Mouse (Mus musculus) left cerebral cortex, adult 18-20 months (tissue): ENCODE data around the gene Apba1. TPM values are rescaled to one million over a fixed set of nuclear protein-coding genes. Genes with fewer than 3 reads are reported as not detected.

ENCODE experiments used
- DNase-seq, 2 experiments: peaks; one replicate each; pipeline ENCODE4 v3.0.0; 2021 to 2022; ENCODE audit warnings: low spot score in 2 of 2, mixed read lengths in 1 of 2
- total RNA-seq, 2 experiments: library from RNA; stranded (reverse); gene quantifications; 2 replicates each; pipeline ENCODE4 v1.2.3; 2021

The Apba1 gene
- total RNA-seq, 2 experiments from 2014 or later: 125 to 137 TPM

DNA sequence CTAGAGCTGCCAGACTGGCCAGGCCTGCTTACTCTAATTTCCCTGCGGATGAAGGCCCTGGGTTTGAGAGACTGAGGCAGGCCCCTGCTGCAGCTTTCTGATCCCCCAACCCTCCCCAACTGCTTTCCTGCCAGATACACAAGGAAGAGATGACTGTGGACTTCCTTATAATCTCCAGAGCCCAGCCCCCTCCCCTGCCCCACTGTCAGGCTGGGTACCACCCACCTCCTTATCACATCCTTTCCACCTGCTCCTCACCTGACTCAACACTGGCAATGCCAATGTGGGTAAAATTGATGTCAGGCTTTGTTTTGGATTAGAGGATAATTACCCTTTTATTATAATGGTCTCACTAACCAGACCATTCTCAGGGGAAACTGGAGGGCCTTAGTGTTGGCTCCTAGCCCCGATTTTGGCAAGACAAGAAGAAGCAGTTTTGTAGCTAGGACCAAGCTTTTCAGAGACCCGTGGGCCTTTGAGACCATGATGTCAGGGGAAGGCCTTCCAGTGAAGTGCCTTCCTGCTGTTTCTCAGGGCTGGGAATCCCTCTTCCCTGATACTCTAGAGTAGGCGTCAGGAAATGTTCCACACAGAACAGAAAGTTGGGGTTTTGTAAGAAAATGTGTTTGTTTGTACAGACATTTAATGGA lies 44.7 kb downstream of the Apba1 start:
- DNase-seq: no peak

DNA sequence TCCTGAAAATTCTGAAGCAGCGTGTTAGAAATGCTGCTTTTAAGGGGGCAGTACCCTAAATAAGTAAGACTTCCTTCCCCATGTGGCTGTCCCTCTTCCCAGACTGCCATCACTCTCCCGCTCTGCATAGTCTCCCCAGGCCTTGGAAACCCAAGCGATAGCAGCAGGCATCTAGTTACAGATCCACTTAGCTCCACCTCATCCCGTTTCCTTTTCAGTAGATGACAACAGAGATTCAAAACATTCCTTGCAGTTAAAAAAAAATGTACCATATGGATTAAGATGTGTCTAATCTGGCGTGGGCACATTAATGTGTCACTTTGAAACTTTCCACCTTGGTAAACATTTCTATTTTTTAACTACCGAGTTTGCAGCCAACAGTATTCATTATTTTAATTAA lies 48.1 kb downstream of the Apba1 start:
- no peak for DNase-seq

DNA sequence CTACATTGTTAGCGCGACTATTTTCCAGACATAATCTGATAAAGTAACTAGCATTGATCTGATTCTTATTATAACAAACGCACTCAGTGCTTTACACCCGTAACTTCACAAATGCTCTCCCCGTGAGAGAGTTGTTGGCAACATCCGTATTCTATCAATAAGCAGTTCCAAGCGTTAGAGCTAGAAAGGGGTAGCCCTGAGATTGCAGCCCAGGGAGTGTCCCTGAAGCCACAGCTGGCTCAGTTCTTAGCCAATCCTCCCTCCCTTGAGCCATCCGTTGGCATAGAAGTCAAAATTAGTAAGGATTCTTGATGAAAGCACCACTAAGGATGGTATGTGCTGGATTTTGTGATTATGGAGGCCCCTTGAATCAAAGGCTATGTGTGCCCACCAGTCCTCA lies 48.7 kb downstream of the Apba1 start:
- no peak for DNase-seq

DNA sequence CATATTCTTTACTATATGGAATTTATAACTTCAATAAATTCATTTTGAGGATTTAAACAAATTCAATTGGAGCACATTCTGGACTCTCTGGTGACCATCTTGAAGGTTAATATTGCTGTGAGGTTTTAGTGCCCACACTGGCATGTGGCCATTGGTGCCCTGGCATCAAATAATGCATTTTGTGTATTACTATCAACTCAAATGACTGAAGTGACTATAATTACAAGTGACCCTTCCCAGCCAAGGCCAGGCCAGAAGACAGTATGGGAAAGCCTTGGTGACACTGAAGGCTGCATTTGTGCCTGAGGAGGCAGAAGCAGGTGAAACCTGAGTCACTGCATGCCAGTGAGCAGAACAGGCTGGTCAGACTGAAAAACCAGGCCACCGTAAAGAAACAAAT lies 50.5 kb downstream of the Apba1 start:
- DNase-seq: no peak

DNA sequence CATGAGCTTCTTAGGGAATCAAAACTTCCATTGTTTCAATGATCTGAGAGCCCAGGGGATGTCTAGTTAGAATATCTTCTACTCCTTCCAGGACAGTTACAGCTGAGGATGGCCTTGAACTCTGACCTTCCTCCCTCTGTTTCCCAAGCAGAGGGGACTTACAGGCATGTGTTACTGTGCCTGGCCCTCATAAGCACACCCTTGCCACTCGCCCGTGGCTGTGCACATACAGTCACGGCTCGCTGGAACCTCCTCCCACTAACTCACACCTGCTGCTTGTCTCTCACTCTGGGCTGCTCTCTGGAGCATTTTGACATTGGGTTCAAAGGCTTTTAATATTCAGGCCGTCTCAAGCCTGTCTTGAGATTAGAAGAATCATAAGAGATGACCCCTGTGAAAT lies 51.8 kb downstream of the Apba1 start:
- no peak for DNase-seq

DNA sequence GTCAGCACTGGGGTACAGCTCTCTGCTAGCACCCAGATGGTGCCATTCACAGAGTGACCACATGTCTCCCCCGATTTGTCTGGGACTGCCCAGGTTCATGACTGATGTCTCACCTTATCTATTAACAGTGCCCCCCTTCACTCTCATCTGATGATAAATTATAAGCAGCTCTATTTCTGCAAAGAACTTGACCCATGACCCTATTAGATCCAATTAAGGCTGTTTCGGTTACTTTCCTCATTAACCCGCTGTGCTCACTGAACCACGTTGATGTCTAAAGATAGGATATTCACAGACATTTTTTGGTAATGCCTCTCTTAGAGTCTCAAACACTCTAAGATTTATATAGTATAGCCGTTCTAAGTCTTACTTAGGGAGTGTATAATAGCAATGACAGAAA lies 52.3 kb downstream of the Apba1 start:
- no peak for DNase-seq

DNA sequence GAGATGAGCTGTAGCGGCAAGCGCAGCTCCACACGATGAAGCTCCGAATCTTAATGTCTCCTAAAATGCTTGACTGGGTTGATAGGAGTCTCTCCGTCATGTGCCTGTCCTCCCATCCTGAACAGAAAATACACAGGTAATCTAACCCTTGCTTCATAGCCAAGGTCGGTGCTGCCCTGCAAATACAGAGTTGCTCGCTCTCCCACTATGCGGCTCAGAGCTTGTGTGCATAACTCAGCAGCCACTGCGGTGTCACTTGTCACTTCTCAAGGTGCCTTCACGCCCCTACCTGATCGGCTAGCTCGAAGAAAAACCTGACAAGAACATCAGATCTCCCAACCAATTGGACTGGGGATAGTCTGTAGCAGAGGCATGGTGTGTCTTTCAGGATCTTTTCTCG lies 58.1 kb downstream of the Apba1 start:
- no peak for DNase-seq

DNA sequence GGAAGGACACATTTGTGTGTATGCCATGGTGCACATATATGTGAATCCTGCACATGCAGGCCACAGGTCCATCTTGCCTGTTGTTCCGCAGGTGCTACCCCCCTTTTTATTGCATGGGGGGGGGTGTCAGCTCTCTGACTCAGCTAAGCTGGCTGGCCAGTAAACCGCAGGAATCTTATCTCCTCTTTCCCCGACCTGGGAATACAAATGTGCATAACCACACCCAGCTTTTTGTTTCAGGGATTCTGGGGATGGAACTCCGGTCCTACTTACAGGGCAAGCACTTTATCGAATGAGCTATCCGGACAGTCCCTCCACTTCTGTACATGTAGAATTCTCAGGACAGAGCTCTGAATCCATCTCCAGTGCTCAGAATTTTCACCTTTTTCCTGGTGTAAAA lies 58.5 kb downstream of the Apba1 start:
- no peak for DNase-seq

DNA sequence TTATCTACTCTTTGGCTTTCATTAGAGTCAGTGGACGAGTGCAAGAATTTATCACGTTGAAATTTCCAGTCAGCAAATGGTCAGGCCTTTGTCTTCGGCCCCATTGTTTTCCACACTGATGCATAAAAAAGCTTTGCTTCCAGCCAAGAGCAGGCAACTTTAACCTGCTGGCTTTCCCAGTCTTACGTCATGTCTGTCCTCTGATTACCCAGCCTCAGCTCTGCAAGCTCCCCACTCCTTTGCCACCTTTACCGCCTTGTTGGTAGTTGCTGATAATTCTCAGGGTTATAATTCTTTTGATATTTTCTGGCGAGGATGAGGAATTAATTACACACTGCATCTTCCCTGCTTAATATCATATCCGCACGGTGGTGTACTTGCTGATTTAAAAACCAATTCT lies 61.2 kb downstream of the Apba1 start:
- no peak for DNase-seq

DNA sequence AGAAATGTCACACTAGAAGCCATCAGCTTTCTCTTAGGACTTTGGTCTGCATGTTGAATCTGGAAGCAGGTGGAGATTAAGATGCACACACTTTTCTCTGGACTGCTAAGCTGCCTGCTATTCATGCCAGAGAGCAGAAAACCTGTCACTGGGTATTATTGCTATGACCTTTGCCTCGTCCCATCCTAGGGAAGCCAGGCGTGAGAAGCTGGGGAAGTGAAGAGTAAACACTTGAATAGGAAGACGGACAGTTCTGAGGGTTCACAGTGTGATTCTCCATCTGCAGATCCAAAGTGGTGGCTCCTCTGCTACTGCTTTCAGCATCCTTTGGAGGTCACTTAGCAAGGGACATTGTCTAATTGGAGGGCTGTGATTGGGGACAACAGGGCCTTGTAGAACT lies 63.8 kb downstream of the Apba1 start:
- DNase-seq: no peak

DNA sequence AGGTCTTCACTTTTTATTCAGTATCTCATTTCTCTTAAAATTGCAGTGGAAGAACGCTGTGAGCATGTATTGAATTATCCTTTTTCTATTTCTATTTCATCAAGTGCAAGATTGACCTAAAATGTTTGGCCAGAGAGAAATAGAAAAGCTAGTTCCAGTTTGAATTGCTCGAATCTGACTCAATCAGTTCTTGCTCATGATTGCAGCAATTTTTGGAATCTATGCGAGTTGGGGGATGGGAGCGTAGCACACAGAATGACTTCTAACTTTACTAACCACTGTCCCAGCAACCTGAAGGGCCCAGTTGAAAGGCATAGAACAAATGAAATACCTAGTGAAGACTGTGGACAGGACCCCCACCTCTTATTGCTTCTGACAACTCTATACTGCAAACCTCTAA lies 64.8 kb downstream of the Apba1 start:
- DNase-seq: no peak

DNA sequence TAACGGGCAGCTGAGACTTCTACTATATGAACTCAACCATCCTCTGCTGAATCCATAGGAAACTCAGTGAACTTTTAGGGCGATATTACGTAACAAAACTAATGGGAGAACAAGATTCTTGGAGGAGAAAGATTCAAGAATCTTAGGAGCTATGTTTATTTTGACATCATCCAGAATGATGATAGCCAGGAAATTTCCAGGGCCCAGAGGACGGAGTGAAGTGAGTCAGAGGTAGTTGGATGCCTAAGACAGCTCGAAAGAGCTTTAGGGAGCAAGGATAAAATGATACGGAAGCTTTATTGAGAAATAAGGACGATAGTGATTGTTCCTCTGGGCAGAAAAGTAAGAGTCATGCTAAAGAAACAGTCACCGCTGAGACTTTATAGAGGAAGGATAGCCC lies 67.6 kb downstream of the Apba1 start:
- no peak for DNase-seq

DNA sequence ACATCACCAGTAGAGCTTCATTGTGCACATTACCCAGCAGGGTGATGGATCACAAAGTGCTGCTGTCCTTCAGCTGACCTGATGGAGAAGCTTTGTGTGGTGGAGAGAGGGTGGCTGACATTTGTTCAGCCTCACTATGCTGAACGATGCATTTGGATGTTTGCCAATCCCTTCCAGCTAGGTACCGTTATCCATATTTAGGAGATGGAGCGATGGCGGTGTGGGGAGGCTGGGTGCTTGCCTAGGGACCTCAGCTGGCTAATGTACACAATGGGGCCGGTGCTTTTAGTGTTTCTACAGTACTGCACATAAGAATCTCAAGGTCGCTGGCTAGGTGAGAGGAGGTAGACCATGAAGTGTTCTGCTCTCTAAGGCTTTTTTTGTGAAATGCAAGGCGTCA lies 72.1 kb downstream of the Apba1 start:
- no peak for DNase-seq

DNA sequence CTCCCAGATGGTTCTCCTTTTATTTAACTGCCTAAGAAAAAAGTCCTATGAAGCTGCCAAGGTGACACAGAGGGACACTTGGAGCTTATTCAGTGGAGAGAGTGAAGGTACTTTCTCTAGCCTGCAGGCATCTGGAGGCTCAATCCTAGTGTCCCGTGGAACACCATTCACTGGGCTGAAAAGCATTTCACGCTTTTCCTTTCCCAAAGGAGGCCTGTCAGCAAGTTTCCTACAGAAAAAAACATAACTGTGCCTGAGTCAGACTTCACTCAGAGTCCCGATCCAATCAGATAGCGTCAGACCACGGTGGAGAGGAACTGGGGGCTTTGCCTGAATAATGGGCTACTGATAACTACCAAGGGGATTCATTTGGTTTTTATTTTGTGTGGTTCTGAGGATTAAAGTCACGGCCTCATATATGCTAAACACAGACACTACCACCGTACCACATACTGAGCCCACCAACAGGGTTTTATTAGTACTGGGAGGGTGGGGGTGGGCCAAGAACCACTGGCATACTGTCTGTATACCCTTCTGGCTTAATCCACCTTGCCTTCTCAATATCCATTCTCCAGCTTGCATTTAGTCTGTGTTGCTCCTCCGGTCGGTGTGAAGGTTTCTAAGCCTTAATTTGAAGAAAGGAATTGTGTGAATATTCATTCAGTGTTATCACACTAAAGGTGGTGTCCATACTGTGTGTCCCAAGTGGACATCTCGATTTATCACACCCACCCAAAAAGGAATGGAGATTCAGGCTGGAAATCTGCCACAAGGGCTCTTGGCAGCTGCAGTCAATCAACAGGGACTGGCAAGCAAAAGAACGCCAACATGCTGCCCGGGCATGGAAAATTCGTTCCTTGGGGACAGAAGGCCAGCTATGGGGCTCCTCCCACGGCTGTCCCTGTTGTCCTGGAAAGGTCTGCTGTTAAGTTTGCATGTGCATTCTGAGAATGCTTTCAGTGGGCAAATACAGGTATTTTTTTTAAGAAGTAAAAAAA lies 75.3 kb downstream of the Apba1 start:
- no peak for DNase-seq

DNA sequence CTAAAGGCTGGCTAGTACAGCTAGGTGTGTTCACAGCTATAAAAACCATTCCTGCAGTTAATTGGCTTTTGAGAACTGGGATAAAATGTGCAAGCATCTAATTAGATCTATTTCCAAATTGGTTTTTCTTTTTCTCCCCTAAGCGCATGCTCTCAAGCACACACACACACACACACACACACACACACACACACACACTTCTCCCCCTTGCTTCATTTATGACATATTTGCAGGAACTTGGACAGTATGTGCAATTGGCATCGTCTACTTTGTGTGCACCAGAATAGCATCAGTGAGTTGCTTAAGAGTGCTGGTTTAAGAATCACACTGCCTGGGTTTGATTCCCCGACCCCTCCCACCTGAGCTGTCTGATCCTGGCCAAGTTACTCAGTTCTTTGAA lies 76.0 kb downstream of the Apba1 start:
- no peak for DNase-seq

DNA sequence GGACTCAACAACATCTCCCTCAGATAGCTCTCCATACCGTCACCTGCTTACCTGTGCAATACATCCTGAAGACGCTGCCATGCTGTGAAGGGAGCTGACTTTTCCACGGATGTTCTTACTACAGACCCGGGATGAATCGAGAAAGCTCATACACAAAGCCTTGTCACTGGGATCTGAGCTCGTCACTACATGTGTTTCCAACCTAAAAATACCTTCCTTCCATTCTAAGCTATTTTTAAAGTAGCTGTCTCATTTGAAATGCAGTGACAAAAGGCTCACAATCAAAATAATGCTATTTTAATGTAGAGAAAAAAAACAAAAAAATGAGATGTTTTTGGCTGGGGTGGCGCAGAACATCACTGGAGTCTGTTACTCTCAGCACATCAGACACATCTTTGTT lies 97.1 kb downstream of the Apba1 start:
- no peak for DNase-seq

DNA sequence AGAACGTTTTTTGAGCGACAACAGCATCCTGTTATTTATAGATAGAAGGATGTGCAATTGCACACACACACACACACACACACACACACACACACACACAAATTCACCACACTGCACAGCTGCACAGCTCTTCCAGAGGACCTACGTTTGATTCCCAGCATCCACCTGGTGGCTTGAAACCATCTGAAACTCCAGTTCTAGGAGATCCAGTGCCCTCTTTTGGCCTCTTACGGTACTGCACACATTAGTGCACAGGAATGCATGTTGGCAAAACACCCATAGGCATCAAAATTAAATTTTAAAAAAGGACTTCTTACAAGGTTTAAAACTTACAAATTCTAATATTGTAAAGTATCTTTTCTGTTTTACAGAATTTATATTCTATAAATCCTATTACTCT lies 99.4 kb downstream of the Apba1 start:
- DNase-seq: no peak

DNA sequence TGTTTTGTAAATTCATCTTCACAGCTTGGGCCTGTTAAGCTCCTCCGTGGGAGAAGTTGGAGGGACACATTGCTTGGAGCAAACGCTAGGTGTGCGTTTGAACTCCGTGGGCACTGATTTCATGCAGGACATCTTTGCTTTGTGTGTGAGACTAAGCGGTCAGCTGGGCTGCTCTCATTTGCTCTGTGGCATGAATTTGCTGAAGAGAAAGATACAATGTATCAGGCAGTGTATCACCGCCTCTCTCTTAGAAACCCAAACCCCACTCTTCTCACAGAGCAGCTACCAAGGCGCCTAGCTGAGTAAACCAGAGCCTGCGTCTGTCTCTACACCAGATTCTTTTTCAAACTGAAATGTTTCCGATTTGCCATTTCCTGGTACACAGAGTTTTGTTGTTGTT lies 100.1 kb downstream of the Apba1 start:
- no peak for DNase-seq

DNA sequence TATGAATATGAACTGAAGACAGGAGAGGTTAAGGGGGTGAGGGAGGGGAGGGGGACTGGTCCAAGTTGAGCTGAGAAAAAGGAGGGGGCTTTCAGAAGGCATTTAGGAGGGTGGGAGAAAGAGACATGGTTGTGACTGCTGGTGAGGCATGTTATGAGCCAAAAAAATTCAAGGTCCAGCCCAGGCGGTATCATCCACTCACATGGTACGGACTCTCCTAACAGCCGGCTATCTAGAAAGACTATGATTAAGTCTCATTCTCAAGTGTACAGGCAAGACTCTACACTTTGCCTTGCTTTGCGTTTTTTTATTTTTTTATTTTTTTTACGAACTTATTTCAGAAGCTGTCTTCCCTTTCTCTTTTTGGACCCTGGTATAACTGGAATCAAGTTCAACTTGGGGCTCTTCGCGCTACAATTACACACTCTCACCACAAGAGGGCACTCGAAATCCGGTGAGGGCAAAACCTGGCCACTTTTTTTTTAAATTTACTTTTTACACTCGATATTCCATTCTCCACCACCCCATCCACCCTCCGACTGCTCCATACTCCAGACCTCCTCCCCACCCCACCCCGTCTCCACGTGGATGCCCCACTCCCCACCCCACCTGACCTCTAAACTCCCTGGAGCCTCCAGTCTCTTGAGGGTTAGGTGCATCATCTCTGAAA lies 101.6 kb downstream of the Apba1 start:
- peak; percentile 51 to 59 for DNase-seq

DNA sequence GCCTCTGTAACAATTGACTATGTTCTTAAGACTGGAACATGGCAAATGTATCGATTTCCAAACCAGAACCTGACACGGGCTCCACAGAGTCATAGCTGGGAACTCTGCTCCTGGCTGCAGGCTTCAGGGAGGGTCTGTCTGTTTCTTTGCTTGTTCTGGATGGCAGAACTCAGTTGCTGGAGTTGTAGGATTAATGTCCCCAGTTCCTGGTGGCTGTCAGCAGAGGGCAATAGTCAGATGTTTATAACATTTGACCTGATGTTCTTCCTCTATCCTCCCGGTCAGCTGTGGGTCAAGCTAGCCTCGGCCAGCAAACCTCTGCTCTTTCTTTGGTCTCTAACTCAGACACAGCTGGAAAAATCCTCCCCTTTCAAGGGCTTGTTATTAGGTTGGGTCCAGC lies 104.0 kb downstream of the Apba1 start:
- DNase-seq: no peak

DNA sequence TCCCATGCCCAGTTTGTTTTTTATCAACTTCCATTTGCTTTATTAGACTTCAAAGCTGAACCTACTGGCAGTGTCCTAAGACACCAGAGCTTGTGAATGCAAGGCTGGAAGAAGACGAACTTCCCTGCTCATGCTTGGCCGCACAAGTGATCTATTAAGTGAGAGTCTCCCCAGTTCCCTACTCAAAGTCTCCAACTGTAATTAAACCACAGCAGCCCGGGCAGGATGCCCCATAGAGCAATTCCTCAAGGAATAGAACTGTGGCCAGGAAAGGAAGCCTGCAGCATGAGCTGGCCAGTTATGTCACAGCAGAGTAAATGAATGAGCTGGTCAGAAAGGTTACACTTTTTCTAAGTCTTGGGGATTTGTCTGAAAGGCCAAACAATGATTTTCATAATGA lies 105.3 kb downstream of the Apba1 start:
- no peak for DNase-seq

DNA sequence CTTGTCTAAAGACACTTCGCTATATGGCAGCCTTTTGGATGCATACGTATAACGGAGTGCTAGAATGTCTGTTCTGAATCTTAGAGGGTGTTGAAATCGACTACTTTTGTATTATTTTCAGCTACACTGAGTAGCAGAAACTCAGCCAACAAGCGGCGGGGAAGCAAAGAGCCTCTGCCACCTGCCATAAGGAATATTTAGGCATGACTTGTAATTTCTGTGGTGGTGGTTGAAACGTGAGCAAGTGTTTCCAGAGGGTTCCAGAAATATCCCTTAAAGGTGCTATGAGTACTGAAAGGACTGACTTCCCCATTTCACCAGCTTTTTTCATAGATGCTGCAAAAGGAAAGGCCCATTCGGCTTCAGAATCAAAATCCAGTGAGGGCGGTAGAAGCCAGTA lies 107.4 kb downstream of the Apba1 start:
- no peak for DNase-seq
